Mouse (Mus musculus) adrenal gland, adult 18-20 months (tissue): ENCODE results near the gene Bcl9l. TPM values are rescaled to one million over a fixed set of nuclear protein-coding genes. Genes with fewer than 3 reads are reported as not detected.

ENCODE experiments used
- DNase-seq, 2 experiments: peaks; one replicate each; pipeline ENCODE4 v3.0.0; 2021 to 2022; ENCODE audit warnings: low spot score in 2 of 2
- total RNA-seq, 2 experiments: library from RNA; stranded (reverse); gene quantifications; 1 replicate in 1 of 2; 2 replicates in 1 of 2; pipeline ENCODE4 v1.2.3; 2021

Gene Bcl9l
- total RNA-seq, 2 experiments from 2014 or later: 41.3 to 46.6 TPM

GRCm38 (mm10) chr9:44483041-44483509 is 450 bp downstream of the Bcl9l start:
- peak in 1 of 2 experiments; percentile 47 for DNase-seq

GRCm38 (mm10) chr9:44483510-44484044 is 952 bp downstream of the Bcl9l start:
- DNase-seq: peak in 1 of 2 experiments; percentile 59

- DNase-seq: peak in 1 of 2 experiments; percentile 18
Observed at GRCm38 (mm10) chr9:44484311-44485104, 1.9 kb downstream of the Bcl9l start.

DNA sequence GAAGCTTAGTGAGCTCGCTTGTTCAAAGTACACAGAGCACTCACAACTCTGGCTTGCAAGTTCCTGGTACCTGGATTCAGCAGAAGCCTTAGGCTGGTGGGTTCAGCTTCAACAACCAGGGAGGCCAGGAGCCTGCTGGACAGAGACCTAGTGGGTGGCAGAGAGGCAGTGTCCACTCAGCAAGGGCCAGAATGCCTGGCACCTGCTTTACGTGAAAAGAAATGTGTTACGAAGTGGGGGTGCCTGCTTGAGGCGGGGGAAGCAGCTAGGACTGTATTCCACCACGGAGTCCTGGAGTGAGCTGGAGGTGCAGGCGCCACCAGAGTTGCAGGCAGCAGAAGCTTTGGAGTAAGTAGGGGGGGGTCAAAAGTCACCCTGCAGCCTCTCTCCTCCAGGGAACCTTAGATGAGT is 2.5 kb downstream of the Bcl9l start:
- peak in 1 of 2 experiments; percentile 7 for DNase-seq

DNA sequence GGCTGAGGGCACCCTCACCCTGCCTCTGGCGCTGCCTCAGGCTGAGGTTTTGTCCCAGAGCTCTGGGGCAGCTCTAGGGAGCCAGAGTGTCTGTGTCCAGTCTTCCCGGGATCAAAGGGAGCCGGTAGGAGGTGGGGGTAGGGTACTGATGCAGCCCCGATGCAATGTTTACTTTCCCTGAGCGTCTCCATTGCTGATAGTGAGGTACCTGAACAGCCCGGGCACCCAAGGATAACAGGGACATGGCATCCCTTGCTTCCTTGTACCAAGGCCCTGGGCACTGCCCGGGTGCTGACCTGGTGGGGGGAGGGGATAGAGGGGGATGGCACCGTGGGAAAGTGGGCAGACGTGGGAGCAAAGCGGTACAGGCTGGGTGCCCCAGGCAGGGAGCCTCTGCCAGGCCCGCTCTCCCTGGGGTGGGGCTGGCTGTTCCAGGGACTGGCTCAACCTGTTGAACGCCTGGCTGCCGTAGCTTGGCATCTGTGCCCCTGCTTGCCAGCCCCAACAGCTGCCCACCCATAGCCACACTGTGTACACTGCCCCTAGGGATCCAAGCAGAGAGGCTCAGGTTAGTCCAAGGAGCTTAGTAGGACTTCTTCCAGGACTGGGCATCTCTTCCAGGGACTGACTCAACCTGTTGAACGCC is 3.0 kb downstream of the Bcl9l start:
- peak in 1 of 2 experiments; percentile 22 for DNase-seq

GRCm38 (mm10) chr9:44486335-44486734 is 3.7 kb downstream of the Bcl9l start:
- DNase-seq: peak; percentile 51

DNA sequence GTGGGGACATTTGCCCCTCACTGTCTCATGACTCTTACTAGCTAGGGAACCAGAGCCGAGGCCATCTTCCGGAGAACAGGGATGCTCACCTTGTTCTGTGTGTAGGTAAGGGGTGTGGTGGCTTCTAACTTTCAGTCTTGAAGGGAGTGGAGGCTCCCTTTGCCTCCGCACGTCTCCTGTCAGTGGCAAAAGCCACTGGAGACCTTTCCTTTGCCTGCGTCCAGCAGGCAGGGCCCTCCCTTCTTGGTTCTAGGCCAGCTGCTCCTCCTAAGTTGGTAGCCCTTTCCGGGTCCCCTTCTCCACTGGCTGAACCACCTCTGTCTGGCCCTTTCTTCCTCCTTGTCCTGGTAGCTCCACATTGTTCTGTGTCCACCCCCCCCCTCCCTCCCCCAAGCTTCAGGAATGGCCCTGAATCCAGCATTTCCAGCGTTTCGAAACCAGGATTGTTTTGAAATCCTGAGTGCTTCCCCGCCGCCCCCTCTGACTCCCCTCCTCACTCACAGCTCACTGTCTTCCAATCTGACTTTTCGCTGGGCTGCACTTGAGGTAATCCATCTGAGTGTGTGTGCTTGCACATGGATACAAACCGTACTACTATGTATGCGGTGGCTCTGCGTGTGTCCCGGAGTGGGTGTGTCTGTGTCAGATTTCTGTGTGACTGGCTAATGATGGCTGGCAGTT is 4.3 kb downstream of the Bcl9l start:
- DNase-seq: peak in 1 of 2 experiments; percentile 38

DNA sequence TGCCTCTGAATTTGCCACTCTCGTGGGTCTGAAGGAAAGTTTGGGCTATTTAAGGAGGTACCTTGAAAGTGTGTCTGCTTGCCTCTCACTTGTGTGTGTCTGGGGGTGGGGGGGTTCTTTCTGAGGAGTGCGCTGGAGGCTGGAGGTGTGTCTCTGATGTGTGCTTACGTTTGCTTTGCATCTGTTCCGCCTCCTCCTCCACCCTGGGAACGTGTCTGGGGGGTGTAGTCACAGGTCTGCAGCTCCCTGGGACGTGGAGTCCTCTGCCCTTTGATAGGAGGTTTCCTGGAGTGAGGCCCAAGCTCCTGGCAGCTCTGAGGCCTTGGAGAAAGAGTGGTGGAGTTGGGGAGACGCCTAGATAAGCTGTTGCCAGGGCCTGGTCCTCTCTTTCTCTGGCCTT is 4.8 kb downstream of the Bcl9l start:
- peak; percentile 64 to 68 for DNase-seq

DNA sequence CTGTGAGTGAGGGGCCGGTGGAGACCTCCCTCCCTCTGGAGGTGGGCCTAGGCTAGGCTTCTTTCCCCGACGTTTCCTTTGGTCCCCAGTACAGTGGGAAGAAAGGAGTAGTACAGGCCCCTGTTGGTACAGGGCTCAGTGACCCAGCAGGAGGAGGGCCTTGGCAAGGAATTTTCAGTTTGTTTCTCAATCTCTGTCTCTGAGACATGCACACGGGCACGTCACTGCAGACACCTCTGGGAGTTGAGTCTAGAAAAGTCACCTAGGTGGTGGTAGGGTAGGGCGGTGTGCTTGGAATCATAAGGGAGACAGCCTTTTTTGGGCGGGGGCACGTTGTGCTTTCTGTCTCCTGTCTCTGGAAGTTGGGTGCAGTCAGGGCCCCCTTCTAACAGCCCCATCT is 5.8 kb downstream of the Bcl9l start:
- DNase-seq: peak in 1 of 2 experiments; percentile 16

GRCm38 (mm10) chr9:44488855-44489381 is 6.3 kb downstream of the Bcl9l start:
- no peak for DNase-seq

DNA sequence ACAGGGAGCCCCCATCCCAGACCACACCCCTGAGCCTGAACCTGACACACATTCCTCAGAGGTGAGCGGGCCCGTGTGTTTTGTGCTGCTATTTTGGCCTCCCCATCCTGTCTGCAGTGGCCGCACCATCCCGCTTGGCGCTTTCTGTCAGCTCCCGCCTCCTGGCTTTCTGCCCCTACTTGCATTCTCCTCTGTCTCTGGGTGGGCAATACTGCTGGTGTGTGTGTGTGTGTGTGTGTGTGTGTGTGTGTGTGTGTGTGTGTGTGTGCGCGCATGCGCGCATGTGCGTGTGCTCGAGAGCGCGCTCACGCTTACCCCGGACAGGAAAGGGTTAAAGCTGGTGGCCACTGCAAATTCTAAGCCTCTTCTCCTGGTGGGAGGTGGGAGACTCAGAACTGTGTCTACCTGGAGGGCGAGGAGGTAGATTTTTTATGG is 7.0 kb downstream of the Bcl9l start:
- no peak for DNase-seq

DNA sequence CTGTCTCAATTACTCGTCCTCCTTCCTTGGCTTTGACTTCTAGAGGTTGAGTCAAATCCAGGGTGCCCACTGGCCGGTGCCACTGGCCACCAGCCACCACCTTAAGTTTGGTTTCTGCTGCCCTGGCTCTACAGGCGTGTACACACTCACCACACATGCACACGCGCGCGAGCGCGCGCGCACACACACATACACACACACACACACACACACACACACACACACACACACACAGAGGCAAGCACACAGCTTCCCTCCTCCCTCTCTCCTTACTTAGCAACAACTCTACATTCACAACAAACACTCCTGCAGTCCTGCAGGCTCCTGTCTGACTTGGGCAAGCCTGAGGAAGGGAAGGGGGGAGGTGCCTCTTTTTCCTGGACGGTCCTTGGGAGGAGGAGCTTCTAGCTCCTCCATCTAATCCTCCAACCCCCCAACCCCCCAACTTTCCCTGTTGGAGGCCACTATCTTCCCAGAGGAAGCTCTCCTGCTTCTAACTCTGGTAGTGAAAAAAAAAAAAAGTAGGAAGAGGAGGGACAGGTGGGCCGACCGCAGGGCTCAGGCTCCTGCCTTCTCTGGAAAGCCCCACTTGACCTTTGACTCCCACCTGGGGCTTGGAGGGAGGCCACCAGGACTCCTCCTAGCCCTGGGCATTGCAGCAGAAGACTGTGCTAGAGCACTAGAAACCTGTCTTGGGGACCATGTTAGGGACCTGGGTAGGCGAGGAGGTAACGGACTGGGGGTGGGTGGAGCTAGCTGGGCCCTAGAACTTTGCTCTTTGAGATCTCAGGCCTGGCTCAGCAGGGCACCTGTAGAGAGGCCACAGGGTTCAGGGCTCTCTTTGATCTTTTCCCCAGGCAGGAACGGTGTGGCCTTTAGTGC is 7.7 kb downstream of the Bcl9l start:
- no peak for DNase-seq

DNA sequence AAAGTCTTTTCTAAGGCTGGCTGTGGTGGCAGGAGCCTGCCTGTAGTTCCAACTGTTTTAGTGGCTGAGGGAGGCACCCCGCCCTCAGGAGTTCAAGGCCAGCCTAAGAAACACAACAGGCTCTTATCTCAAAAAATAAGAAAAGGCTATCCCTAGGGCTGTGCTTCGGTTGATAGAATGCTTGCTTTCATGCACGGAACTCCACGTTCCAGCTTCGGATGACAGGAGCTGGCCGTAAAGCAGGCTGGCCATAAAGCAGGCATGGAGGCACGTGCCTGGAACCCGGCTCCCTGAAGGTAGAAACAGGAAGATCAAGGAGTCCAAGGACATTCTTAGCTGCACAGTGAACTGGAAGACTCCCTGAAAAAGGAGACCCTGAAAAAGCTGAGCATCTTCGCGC is 8.7 kb downstream of the Bcl9l start:
- DNase-seq: no peak

GRCm38 (mm10) chr9:44492631-44493461 is 10.2 kb downstream of the Bcl9l start:
- no peak for DNase-seq

DNA sequence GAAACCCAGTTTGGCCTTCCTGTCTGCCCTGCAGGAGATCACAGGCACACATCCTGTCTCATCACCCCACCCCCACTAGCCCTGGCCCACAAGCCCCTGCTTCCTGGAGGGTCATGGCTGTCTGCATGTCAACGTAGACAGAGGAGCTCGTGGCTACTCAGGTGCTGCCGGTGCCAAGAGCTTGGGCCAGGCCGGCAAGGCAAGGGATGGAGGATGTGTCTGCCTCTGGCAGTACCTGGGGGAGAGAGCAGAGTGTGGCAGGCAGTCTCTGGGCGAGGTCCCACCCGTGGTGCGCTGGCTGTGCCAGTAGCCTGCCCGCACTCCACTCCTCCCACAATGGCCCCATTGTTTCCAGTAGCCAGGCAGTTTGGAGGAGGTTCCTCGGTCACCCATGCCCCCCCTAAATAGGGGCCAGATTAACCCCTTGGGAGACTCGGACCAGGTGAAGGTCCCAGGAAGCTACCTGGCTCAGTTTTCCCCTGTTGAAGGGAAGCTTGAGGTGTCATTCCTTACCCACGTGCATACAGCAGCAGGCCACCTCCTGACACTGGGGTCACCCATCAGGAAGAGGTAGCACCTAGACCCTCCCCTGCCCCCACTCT is 11.7 kb downstream of the Bcl9l start:
- DNase-seq: no peak

- DNase-seq: no peak
Observed at GRCm38 (mm10) chr9:44494863-44495809, 12.5 kb downstream of the Bcl9l start.

- no peak for DNase-seq
Observed at GRCm38 (mm10) chr9:44495810-44496344, 13.3 kb downstream of the Bcl9l start.
